Mouse (Mus musculus) ES-E14 (cell line): ENCODE data around the gene Fam198b.

ENCODE experiments used
- MAFK ChIP-seq: IDR thresholded peaks from 2 replicates; pipeline ENCODE4 v1.6.1; 2014; ENCODE audit warnings: mild to moderate bottlenecking, low read depth, low read length, inconsistent platforms; ENCODE audit not compliant: insufficient read depth
- ZC3H11A ChIP-seq: IDR thresholded peaks from 2 replicates; pipeline ENCODE4 v1.6.1; 2012; ENCODE audit warnings: low read depth, mild to moderate bottlenecking, inconsistent platforms, low read length, borderline replicate concordance
- ZNF384 ChIP-seq: IDR thresholded peaks from 2 replicates; pipeline ENCODE4 v1.6.1; 2012; ENCODE audit warnings: low read depth, low read length, inconsistent platforms

DNA sequence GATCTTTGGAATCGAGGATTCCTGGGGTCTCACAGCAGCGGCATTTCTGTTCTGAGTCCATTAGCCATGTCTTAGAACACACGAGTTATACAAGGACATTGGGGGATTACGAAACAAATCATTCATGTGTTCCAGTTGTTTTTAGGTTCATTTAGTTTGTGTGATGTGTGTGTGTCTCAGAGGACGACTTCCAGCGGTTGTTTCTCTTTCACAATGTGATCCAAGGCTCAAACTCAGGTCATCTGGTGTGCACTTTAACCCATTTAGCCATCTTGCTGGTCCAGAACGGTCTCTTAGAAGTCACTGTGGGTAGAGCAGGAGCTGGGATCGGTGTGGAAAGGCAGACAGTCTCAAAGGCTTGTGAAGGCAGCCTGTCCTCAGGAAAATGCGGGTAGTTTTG is 15.6 kb downstream of the Fam198b start:
- no peak for TF ChIP-seq ZC3H11A
- TF ChIP-seq MAFK = no peak
- TF ChIP-seq ZNF384 = no peak
